Mouse (Mus musculus): ENCODE results near the gene Met. TPM values are rescaled to one million over a fixed set of nuclear protein-coding genes. Genes with fewer than 3 reads are reported as not detected.

Met gene
- polyA plus RNA-seq, 1 experiment from 2014 or later, result 4.5 TPM

- Histone ChIP-seq H3K9me3 (ENCODE audit: control insufficient read depth, low read length) (no peaks in the 10 kb centered on the region), H3K9ac (ENCODE audit: low read length) (no peak overlapping the region), H3K4me1 (replicated peaks; ENCODE audit: control insufficient read depth, insufficient read depth) (no peaks in the 10 kb centered on the region), H3K27me3 (ENCODE audit: control insufficient read depth, insufficient read depth, low read length) (no peaks in the 10 kb centered on the region), H3K36me3 (ENCODE audit: control insufficient read depth, insufficient read depth, low read length) (no peaks in the 10 kb centered on the region), H3K4me2 (replicated peaks; ENCODE audit: low read depth) (no peak overlapping the region), H3K27ac (replicated peaks) (no peak overlapping the region), H3K4me3 (ENCODE audit: low read depth, low read length) (no peak overlapping the region)
- TF ChIP-seq CTCF (IDR thresholded peaks at IDR 0.05; ENCODE audit: low read depth), result no peak
- no peak for TF ChIP-seq EP300 (optimal IDR thresholded peaks at IDR 0.05)
- 77% methylated on average over 5 of the region's 5 CpGs for WGBS
- ATAC-seq (ENCODE audit: low FRiP score, low TSS enrichment) (no peak), DNase-seq (ENCODE audit: low spot score) (no peak)
Observed at GRCm38 (mm10) chr6:17485244-17485643, 21.6 kb downstream of the Met start.

- Histone ChIP-seq H3K9ac (ENCODE audit: low read length) (no peak overlapping the region), H3K27ac (replicated peaks) (no peak overlapping the region), H3K9me3 (ENCODE audit: control insufficient read depth, low read length) (no peaks in the 10 kb centered on the region), H3K36me3 (ENCODE audit: control insufficient read depth, insufficient read depth, low read length) (no peaks in the 10 kb centered on the region), H3K4me2 (replicated peaks; ENCODE audit: low read depth) (no peak overlapping the region), H3K4me3 (ENCODE audit: low read depth, low read length) (no peak overlapping the region), H3K27me3 (ENCODE audit: control insufficient read depth, insufficient read depth, low read length) (no peaks in the 10 kb centered on the region), H3K4me1 (replicated peaks; ENCODE audit: control insufficient read depth, insufficient read depth) (no peaks in the 10 kb centered on the region)
- ATAC-seq (ENCODE audit: low FRiP score, low TSS enrichment) (no peak), DNase-seq (ENCODE audit: low spot score) (no peak)
- WGBS, result 85% methylated on average over 7 of the region's 7 CpGs
- TF ChIP-seq CTCF (IDR thresholded peaks at IDR 0.05; ENCODE audit: low read depth), result no peak
- no peak for TF ChIP-seq EP300 (optimal IDR thresholded peaks at IDR 0.05)
Observed at GRCm38 (mm10) chr6:17485782-17486181, 22.2 kb downstream of the Met start.

GRCm38 (mm10) chr6:17488291-17488817 is 24.8 kb downstream of the Met start:
- DNase-seq (ENCODE audit: low spot score), result no peak
- H3K4me2 ChIP-seq (replicated peaks; ENCODE audit: low read depth), result no peak overlapping the region
- no peaks in the 10 kb centered on the region for H3K36me3 ChIP-seq (ENCODE audit: control insufficient read depth, insufficient read depth, low read length)
- H3K9me3 ChIP-seq (ENCODE audit: control insufficient read depth, low read length), result no peaks in the 10 kb centered on the region
- 56% methylated on average over 2 of the region's 2 CpGs for WGBS
- TF ChIP-seq CTCF (IDR thresholded peaks at IDR 0.05; ENCODE audit: low read depth) (no peak), EP300 (optimal IDR thresholded peaks at IDR 0.05) (no peak)
- no peak overlapping the region for H3K4me3 ChIP-seq (ENCODE audit: low read depth, low read length)
- no peak for ATAC-seq (ENCODE audit: low FRiP score, low TSS enrichment)
- H3K9ac ChIP-seq (ENCODE audit: low read length), result no peak overlapping the region
- no peaks in the 10 kb centered on the region for H3K4me1 ChIP-seq (replicated peaks; ENCODE audit: control insufficient read depth, insufficient read depth)
- no peaks in the 10 kb centered on the region for H3K27me3 ChIP-seq (ENCODE audit: control insufficient read depth, insufficient read depth, low read length)
- H3K27ac ChIP-seq (replicated peaks), result no peak overlapping the region

GRCm38 (mm10) chr6:17490786-17491185 is 27.2 kb downstream of the Met start:
- Histone ChIP-seq H3K4me3 (ENCODE audit: low read depth, low read length) (no peak overlapping the region), H3K9me3 (ENCODE audit: control insufficient read depth, low read length) (no peaks in the 10 kb centered on the region), H3K36me3 (ENCODE audit: control insufficient read depth, insufficient read depth, low read length) (no peaks in the 10 kb centered on the region), H3K4me2 (replicated peaks; ENCODE audit: low read depth) (no peak overlapping the region), H3K4me1 (replicated peaks; ENCODE audit: control insufficient read depth, insufficient read depth) (no peaks in the 10 kb centered on the region), H3K27me3 (ENCODE audit: control insufficient read depth, insufficient read depth, low read length) (no peaks in the 10 kb centered on the region), H3K27ac (replicated peaks) (no peak overlapping the region), H3K9ac (ENCODE audit: low read length) (no peak overlapping the region)
- TF ChIP-seq EP300 (optimal IDR thresholded peaks at IDR 0.05) (no peak), CTCF (IDR thresholded peaks at IDR 0.05; ENCODE audit: low read depth) (no peak)
- WGBS, result 27% methylated on average over 2 of the region's 2 CpGs
- DNase-seq (ENCODE audit: low spot score), result no peak
- no peak for ATAC-seq (ENCODE audit: low FRiP score, low TSS enrichment)

- no peak for TF ChIP-seq CTCF (IDR thresholded peaks at IDR 0.05; ENCODE audit: low read depth)
- TF ChIP-seq EP300 (optimal IDR thresholded peaks at IDR 0.05), result no peak
- no peak overlapping the region for H3K27ac ChIP-seq (replicated peaks)
- no peak for ATAC-seq (ENCODE audit: low FRiP score, low TSS enrichment)
Observed at GRCm38 (mm10) chr6:17491502-17491901, 27.9 kb downstream of the Met start.

GRCm38 (mm10) chr6:17492062-17492461 is 28.5 kb downstream of the Met start:
- Histone ChIP-seq H3K27me3 (ENCODE audit: control insufficient read depth, insufficient read depth, low read length) (no peaks in the 10 kb centered on the region), H3K27ac (replicated peaks) (no peak overlapping the region), H3K4me3 (ENCODE audit: low read depth, low read length) (no peak overlapping the region), H3K4me1 (replicated peaks; ENCODE audit: control insufficient read depth, insufficient read depth) (no peaks in the 10 kb centered on the region), H3K4me2 (replicated peaks; ENCODE audit: low read depth) (no peak overlapping the region), H3K36me3 (ENCODE audit: control insufficient read depth, insufficient read depth, low read length) (no peaks in the 10 kb centered on the region), H3K9me3 (ENCODE audit: control insufficient read depth, low read length) (no peaks in the 10 kb centered on the region), H3K9ac (ENCODE audit: low read length) (no peak overlapping the region)
- DNase-seq (ENCODE audit: low spot score) (no peak), ATAC-seq (ENCODE audit: low FRiP score, low TSS enrichment) (no peak)
- 71% methylated on average over 8 of the region's 8 CpGs for WGBS
- TF ChIP-seq CTCF (IDR thresholded peaks at IDR 0.05; ENCODE audit: low read depth), result no peak
- TF ChIP-seq EP300 (optimal IDR thresholded peaks at IDR 0.05), result no peak

More at GRCm38 (mm10) chr6:17491502-17491901, 27.9 kb downstream of the Met start:
- Histone ChIP-seq H3K9ac (ENCODE audit: low read length) (no peak overlapping the region), H3K36me3 (ENCODE audit: control insufficient read depth, insufficient read depth, low read length) (no peaks in the 10 kb centered on the region), H3K4me1 (replicated peaks; ENCODE audit: control insufficient read depth, insufficient read depth) (no peaks in the 10 kb centered on the region), H3K9me3 (ENCODE audit: control insufficient read depth, low read length) (no peaks in the 10 kb centered on the region), H3K4me3 (ENCODE audit: low read depth, low read length) (no peak overlapping the region), H3K4me2 (replicated peaks; ENCODE audit: low read depth) (no peak overlapping the region), H3K27me3 (ENCODE audit: control insufficient read depth, insufficient read depth, low read length) (no peaks in the 10 kb centered on the region)
- no peak for DNase-seq (ENCODE audit: low spot score)
- WGBS, result 78% methylated on average over 10 of the region's 10 CpGs
